Mouse (Mus musculus) cerebellum, adult 2 months (tissue): ENCODE results near the gene Rnaseh2c. TPM values are rescaled to one million over a fixed set of nuclear protein-coding genes. Genes with fewer than 3 reads are reported as not detected.

Source experiments
- DNase-seq, 2 experiments: peaks; one replicate each; pipeline ENCODE4 v3.0.0; 2021
- H3K27ac ChIP-seq: fragments of 200-500 bp; 2 replicates; pipeline ENCODE4 v1.5.1; 2012; ENCODE audit warnings: low read length, control low read depth, inconsistent platforms; ENCODE audit not compliant: insufficient read depth
- H3K27me3 ChIP-seq: fragments of 200-500 bp; 2 replicates; pipeline ENCODE4 v1.6.1; 2012; ENCODE audit warnings: inconsistent platforms, mild to moderate bottlenecking, low read length, moderate library complexity; ENCODE audit not compliant: control insufficient read depth, insufficient read depth
- H3K4me1 ChIP-seq: fragments of 200-500 bp; 2 replicates; pipeline ENCODE4 v1.6.1; 2011; ENCODE audit warnings: low read length; ENCODE audit not compliant: control insufficient read depth, insufficient read depth
- H3K4me3 ChIP-seq: fragments of 200-500 bp; replicated peaks from 2 replicates; pipeline ENCODE3; 2011; ENCODE audit warnings: mild to moderate bottlenecking, low read depth, low read length, control low read depth; ENCODE audit not compliant: insufficient read depth
- CTCF ChIP-seq: fragments of 200-500 bp; IDR thresholded peaks from 2 replicates; pipeline ENCODE4 v1.5.1; 2011; ENCODE audit warnings: low read depth, mild to moderate bottlenecking, control low read depth, low read length, moderate library complexity, borderline replicate concordance; ENCODE audit not compliant: insufficient read depth
- POLR2A ChIP-seq: fragments of 200-500 bp; IDR thresholded peaks from 2 replicates; pipeline ENCODE4 v1.6.1; 2011; ENCODE audit warnings: low read length, control low read depth, borderline replicate concordance; ENCODE audit not compliant: insufficient read depth
- WGBS: fragments of 180-500 bp; shearing (Covaris S2); methylation state at CpG from one replicate; pipeline ENCODE4 v1.1.7; 2018; 5-methylcytosine and 5-hydroxymethylcytosine counted together
- polyA plus RNA-seq: library from polyadenylated mRNA; depleted of rRNA; stranded (reverse); fragments of >200 nt; gene quantifications from 2 replicates; pipeline ENCODE4 v1.2.3, GENCODE M21; 2012

The Rnaseh2c gene
- polyA plus RNA-seq, 1 experiment: 83.5 TPM

- Histone ChIP-seq H3K4me3 (peak overlapping the region; percentile 69), H3K4me1 (peaks cover 8% of the 10 kb centered on the region), H3K27me3 (no peaks in the 10 kb centered on the region), H3K27ac (no peak overlapping the region)
- peak; percentile 82 for TF ChIP-seq CTCF
- TF ChIP-seq POLR2A: no peak
- WGBS: under 1% methylated on average over 27 of the region's 27 CpGs
- DNase-seq: peak; percentile 86 to 88
Measured at GRCm38 (mm10) chr19:5568470-5569140, 33.1 kb upstream of the Rnaseh2c start.

GRCm38 (mm10) chr19:5569521-5569920 lies 32.2 kb upstream of the Rnaseh2c start:
- 62% methylated on average over 10 of the region's 10 CpGs for WGBS
- no peak for TF ChIP-seq CTCF
- no peak for TF ChIP-seq POLR2A
- no peak for DNase-seq
- Histone ChIP-seq H3K4me3 (no peak overlapping the region), H3K4me1 (peaks cover 8% of the 10 kb centered on the region), H3K27ac (no peak overlapping the region), H3K27me3 (no peaks in the 10 kb centered on the region)

- WGBS: 85% methylated on average over 32 of the region's 32 CpGs
- Histone ChIP-seq H3K4me1 (peaks cover 8% of the 10 kb centered on the region), H3K27ac (no peak overlapping the region), H3K27me3 (no peaks in the 10 kb centered on the region), H3K4me3 (no peak overlapping the region)
- DNase-seq: no peak
- TF ChIP-seq POLR2A (no peak), CTCF (no peak)
Measured at GRCm38 (mm10) chr19:5570353-5571246, 31.1 kb upstream of the Rnaseh2c start.

- no peak overlapping the region for H3K4me3 ChIP-seq
- 74% methylated on average over 5 of the region's 5 CpGs for WGBS
- H3K27ac ChIP-seq: no peak overlapping the region
- DNase-seq: no peak
- H3K27me3 ChIP-seq: no peaks in the 10 kb centered on the region
- TF ChIP-seq POLR2A (no peak), CTCF (no peak)
- peaks cover 8% of the 10 kb centered on the region; the same call in 1 of the 2 replicates for H3K4me1 ChIP-seq
Measured at GRCm38 (mm10) chr19:5571831-5572230, 29.8 kb upstream of the Rnaseh2c start.

GRCm38 (mm10) chr19:5572331-5573125 lies 29.1 kb upstream of the Rnaseh2c start:
- Histone ChIP-seq H3K4me3 (no peak overlapping the region), H3K4me1 (peaks cover 8% of the 10 kb centered on the region; the same call in 1 of the 2 replicates), H3K27ac (no peak overlapping the region), H3K27me3 (no peaks in the 10 kb centered on the region)
- no peak for TF ChIP-seq CTCF
- no peak for TF ChIP-seq POLR2A
- WGBS: 79% methylated on average over 19 of the region's 19 CpGs
- no peak for DNase-seq

- no peak for DNase-seq
- WGBS: 98% methylated on average over 1 of the region's 1 CpGs
- Histone ChIP-seq H3K4me1 (no peaks in the 10 kb centered on the region; the same call in 1 of the 2 replicates), H3K27me3 (no peaks in the 10 kb centered on the region), H3K4me3 (no peak overlapping the region), H3K27ac (no peak overlapping the region)
- TF ChIP-seq CTCF (no peak), POLR2A (no peak)
Measured at GRCm38 (mm10) chr19:5575336-5575735, 26.3 kb upstream of the Rnaseh2c start.

GRCm38 (mm10) chr19:5579971-5580370 lies 21.7 kb upstream of the Rnaseh2c start:
- no peaks in the 10 kb centered on the region for H3K27me3 ChIP-seq
- TF ChIP-seq CTCF (no peak), POLR2A (no peak)
- 76% methylated on average over 4 of the region's 4 CpGs for WGBS
- H3K4me3 ChIP-seq: no peak overlapping the region
- no peaks in the 10 kb centered on the region for H3K4me1 ChIP-seq
- H3K27ac ChIP-seq: no peak overlapping the region
- no peak for DNase-seq
